Mouse (Mus musculus): Measurements from ENCODE around the gene Nova1.

Nova1 gene

DNA sequence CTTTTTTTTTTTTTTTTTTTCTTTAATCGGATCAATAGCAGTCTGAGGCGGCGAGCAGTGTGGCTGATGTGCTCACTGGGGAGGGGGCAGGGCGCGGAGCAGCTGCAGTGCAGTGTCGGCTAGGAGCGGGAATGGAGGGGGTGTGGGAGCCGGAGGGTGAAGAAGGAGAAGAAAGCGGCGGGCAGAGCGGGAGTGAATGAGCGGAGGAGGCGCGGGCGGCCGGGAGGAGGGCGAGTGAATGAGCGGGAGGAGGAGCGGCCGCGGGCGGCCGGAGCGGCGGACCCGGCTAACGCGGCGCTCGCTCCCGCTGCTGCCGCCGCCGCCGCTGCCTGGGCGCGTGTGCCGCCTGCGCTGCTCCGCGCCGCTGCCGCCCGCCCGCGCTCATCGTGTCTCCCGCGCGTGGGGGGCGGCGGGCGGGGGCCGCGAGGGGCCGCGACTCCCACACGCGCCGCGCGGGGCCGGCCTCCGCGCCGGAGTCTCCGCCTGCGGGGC, at the start of gene Nova1:
TSS of gene Nova1 (minus strand) at position 74 of the 492 bp plus-strand sequence.
- DNase-seq (ENCODE audit: low spot score), result no peak

DNA sequence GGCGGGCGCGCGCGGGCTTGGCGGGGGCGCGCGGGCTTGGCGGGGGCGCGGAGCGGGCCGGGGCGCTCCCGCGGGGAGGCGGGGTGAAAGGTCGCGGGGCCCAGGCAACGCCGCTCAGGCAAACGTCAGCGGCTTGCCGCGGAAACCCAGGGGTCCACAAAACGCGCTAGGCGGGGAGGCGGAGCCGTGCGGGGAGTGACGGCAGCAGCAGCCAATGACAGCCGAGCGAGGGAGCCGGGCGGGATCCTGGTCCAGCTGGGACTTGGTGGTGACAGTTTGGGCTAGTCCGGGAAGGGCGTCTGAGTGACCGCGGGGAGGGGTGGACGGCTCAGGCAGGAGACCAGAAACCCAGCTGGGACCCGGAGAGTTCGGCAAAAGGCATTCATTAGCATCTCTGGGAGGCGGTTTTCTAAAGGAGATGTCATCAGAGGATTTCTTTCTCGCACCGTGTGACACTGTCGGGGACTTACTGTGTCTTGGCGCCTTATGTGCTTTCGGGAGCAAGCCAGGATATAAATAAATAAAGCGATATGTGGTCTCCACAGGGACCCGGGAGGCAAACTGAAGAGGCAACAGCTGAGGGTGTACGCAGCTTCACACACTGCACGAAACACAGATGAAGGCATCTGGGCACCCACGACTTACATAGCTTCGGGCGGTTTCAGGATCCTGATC, 756 bp upstream of the Nova1 start:
- peak; percentile 57 for DNase-seq (ENCODE audit: low spot score)

DNA sequence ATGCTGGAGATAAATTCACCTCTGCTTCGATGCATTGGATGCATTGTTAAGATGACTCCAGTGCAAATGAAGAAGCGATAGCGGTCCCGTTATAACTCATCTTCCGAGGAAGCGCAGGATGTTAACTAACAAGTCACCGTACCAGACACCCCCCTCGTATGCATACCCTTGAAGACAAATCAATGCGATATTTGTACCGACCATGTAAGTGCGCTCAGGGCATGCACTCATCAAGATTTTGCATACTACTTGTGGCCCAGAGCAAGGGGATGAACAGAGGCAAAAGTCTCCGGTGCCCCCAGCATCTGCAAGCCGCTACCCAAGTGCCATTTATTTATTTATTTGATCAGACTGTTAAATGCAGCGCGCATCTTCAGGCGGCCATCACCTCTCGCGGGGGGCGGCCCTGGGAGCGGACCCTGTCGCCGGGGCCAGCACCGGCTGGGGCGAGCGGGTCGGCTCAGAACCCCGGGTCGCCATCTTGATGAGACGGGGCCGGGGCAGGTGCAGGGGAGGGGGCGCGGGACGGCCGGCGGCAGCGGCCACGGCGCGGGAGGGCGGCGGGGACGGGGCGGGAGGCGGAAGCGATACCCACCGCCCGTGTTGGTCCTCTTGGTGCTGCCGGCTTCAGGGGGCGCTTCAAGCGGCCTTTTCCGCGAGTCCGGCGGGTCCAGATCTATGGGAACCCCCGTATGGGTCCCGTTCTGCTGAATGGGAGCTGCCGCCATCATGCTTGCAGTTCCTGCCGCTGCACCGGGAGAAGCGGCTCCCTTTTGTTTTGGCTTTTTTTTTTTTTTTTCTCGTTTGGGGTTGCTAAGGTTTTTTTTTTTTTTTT, 491 bp downstream of the Nova1 start:
- DNase-seq (ENCODE audit: low spot score), result no peak

DNA sequence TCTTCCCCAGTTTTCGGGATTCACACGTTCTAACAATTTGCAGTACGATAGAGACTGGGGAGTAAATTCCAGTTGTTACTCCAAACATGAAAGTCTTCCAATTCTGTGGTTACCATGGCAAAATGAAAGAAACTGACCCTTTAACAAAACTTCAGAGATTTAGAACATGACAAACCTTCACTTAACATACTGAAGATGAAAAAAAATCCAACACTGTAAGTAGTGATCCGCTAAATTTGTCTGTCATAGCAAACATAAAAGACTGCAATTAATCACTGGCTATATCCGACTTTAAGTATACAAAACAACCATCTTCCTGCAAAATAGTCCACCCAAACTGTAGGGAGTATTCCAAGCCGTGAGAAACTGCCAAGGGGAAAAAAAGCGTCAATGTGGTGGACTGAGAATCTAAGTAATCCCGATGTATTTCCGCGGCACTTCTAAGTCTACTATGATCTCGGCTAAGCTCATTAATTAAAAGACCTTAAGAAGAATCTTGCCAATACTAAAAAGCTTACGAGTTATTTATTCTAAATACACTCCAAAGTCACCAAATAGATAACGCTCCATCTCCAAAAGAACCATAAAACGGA, 1.4 kb downstream of the Nova1 start:
- DNase-seq (ENCODE audit: low spot score), result no peak

DNA sequence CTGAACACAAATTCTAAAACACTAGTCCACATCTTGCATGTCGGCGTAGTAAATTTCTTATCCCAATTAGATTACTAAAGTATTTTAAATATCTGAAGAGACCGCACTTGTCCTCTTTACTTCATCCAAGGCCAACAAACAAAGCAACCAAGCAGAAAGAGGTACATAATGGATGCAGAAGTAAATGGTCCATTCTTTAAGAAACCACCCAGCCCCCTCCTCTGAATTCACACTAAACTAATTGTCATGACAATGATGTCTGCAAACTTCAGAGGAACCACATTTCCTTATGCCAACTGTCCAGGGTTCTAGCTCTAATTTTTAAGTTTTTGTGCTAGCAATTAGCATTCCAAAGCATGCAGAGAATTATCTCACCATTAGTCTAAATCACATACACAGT, 2.4 kb downstream of the Nova1 start:
- DNase-seq (ENCODE audit: low spot score), result no peak

DNA sequence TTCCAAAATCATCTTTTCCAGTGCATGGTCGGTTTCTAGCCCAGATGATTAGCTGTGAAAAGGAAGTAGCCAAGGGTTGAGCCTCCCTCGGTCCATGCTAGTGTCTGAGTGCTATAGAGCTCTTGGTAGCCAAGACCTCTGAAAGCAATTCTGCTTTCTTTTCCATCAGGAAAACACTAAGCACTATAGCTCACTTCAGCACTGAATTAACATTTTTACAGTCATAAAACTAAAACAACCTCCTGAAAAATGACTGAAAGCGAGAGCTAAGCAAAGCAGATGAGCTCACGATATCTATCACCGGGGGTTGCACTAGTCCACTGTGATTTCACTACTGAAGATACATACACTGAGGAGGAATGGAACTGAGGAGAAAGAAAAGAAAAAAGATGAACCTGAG, 3.0 kb downstream of the Nova1 start:
- no peak for DNase-seq (ENCODE audit: low spot score)

DNA sequence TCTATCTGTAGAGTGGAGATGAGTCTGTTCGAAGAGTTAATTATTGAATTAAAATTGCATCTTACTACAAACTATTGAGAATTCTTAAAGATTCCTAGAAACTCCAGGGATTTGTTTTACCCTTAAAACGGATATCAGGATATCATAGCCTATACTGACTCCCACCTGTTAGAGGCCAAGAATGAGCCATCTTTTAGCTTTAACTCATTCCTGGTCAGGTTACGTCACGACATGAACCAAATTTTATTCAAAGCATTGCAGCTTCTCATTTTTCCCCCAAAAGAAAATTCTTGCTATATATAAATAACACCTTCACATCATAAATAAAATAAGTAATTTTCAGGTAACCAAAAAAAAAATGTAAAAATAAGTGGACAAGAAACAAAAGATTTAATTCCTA, 3.9 kb downstream of the Nova1 start:
- DNase-seq (ENCODE audit: low spot score), result no peak

DNA sequence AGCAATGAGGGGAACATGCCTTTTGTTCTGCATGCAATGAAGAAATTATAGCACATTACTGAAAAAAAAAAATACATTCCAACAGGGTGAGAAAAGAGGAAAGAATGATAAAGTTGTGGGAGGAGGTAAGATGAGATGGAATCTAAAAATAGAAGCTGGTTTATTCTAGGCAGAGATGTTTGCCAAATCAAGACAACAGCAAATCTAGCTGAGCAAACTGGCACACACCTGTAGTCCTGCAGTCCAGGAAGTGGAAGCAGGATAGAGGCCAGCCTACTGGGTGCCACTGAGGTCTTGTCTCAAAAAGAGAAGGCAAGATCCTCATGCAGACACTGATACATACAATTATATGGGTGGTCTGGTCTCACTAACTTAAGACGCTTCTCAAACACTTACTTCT, 17.4 kb downstream of the Nova1 start:
- DNase-seq (ENCODE audit: low spot score), result no peak

DNA sequence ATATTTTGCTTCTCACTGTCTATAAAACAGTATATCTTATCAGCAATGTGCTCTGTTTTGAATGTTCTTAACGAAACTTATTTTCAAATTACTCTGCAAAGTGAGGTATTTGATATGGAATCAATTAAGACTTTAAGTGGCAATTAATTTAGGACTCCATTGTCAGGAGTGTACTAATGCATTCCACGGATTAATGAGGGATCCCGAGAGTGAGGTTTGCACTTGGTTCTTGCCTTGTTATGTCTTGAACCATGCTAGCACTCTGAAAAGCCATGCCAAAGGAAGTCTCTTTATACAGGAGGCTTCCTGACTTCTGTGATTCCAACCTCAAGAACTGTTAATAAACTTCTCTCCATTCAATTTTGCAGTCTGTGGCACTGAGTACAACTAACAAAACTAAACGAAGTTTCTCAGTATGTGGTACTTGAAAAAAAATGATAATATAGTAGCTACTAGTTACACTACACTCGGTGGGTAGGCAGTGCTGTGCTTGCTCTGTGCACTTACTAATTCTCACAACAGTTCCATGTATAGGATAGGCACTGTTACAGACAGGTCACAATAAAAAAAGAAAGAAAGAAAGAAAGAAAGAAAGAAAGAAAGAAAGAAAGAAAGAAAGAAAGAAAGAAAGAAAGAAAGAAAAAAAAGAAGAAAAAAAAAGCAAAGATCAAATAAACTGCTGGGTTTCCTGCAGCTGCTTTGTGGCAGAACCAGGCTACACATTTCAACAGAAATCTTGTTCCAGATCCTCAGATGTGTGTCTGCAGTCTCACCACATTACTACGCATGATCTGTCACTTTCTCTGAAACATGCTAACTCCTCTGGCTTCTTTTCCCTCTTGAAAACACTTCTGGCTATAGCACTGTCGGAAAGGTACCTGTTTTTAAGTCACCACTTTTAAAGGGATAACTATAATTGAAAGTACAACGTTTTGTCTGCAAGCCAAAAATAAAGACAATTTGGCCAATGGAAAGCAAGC, 36.1 kb downstream of the Nova1 start:
- no peak for DNase-seq (ENCODE audit: low spot score)

DNA sequence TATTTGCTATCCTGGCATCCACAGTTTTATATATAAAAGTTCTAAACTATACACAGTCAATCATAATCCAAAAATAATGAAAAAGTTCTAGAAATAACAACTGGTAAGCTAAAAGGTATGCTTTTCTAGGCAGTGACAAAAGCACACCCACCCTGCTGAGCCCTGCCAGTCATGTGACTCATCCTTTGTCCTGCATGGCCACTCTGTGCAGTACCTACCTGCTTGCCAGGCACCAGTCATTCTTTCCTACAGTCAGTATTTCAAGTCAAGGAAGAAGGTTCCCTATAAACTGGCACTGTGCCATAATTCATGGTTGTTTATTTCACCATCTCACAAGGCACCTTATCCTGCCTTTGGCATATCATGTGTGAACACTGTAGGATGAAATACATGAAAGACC, 37.2 kb downstream of the Nova1 start:
- DNase-seq (ENCODE audit: low spot score), result no peak

DNA sequence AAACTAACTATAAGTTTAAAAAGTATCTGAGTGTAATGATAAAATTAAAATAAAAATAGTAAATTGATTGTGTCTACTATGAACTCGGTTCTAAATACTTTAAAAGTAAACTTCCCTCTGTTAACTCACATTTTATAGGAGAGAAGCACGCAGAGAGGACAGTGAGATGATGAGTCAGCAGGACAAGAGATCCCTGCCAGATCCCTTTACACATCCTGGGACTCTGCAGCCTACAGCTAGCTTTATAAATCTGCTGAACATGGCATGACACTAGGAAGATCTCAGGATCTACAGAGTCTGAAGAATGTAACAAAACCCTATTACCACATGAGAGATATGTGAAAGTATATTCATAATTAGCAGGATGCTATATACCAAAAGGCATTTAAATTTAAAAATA, 37.7 kb downstream of the Nova1 start:
- no peak for DNase-seq (ENCODE audit: low spot score)

DNA sequence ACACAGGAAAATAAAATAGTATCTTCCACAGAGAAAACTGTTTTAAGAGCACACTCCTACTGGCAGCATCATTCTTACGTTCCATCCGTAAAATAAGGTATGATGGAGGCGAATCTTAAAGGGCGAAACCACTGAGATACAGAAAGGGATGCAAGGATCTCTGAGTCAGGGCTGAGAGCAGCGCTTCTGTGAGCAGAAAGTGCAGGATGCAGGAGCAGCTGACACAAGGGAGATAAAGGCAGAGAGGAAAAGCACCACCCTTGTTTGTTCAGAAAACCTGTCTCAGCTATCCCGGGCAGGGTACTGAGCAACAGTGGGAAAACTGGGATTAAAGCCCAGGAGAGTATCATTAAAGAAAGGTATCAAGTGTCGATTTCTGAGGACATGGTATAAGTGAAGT, 59.3 kb downstream of the Nova1 start:
- no peak for DNase-seq (ENCODE audit: low spot score)

DNA sequence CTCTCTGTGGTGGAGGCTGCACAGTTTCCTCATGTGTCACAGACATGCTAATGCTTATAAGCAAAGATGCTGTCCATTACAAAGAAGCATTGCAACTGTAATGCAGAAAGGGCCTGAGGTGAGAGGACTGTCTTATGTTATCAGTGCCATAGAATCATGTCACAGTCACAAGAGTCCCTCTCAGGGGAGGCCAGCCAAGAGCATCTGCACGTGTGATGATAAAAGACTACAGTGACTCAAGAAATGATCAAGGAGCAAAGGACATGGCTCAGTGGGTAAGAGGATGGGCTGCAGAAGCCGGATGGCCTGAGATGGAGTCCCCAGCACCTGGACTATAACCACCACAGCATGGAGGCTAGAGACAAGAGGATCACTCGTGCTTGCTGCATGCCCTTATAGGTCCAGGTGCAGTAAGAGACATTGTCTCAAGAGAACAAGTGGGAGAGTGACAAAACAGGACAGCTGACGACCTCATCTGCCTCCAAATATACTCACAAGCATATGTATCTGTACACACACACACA, 64.3 kb downstream of the Nova1 start:
- no peak for DNase-seq (ENCODE audit: low spot score)

DNA sequence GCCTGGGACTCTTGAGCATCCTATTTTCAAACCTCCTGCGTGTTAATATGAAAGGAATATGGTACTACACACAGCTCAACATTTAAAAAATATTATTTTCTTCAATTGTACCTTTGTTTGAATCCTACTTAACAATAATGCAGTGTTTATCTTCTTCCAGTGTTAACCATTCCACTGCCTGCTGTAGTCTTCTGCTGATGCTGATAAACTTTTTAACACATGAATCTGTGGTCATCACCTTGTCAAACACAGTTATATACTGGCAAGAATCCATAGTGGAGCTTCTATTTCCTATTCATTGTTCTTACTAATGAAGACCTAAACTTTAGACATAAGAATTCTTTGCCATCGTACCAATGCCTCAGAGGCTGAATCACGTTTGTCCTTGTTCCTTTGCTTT, 65.6 kb downstream of the Nova1 start:
- no peak for DNase-seq (ENCODE audit: low spot score)

DNA sequence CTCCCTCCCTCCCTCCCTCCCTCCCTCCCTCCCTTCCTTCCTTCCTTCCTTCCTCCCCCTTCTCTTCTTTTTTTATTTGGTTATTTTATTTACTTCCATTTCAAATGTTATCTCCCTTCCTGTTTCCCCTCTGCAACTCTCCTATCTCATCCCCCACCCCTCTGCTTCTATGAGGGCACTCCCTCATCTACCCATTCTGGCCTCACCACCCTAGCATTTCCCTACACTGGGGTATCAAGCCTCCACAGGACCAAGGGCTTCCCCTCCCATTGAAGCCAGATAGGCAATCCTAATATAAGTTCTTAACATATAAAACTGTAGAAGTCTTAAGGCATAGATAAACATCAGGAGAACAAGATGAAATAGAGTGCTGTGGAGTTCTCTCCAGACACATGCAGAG, 85.5 kb downstream of the Nova1 start:
- no peak for DNase-seq (ENCODE audit: low spot score)

DNA sequence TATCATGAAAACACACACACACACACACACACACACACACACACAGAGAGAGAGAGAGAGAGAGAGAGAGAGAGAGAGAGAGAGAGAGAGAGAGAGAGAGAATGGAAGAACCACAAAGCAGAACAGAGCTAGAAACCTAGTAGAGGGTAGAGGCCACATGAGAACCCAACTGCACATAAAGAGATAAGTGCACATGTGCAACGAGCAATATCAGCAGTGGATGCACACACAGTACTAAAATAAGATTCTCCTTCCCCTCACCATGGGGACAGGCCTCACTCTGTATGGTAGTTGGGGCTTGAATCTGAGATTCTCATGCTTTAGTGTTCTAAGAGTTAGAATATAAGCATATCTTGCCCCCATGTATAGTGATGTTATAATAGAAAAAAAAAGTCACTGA, 86.8 kb downstream of the Nova1 start:
- DNase-seq (ENCODE audit: low spot score), result no peak

DNA sequence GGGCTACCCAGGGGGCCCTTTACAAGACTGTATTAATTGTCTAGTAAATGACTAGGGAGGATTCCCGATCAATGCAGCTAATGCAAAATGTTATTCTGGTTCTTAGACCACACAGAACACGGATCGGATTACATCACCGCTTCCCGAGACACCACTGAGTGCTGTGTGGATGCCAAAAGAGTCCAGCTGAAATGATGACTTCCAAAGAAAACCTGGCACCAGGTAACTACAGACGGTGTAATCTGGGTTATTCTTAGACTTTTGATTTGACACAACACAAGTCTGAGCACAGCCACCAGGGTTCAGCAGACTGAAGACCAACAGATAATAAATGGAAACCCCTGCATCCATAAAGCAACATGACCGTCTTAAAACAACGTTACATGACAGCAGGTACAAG, 96.8 kb downstream of the Nova1 start:
- DNase-seq (ENCODE audit: low spot score), result no peak

DNA sequence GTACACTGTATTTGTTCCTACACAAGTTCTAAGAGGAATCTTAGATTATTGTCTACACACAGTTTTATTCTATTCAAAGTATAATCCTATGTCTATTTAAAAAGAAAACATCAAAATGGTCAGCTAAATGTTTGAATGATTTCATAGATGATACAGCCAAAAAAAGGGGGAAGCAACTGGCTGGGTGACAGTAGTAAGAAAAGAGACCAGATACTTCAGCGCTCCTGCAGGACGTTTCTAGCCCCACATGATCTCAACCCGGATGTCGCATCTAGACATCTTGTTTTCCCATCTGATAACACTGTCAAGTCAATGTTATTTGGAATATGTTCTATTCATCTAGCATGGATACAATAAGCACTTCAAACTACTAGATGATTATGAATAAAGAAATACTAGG, 99.7 kb downstream of the Nova1 start:
- no peak for DNase-seq (ENCODE audit: low spot score)

DNA sequence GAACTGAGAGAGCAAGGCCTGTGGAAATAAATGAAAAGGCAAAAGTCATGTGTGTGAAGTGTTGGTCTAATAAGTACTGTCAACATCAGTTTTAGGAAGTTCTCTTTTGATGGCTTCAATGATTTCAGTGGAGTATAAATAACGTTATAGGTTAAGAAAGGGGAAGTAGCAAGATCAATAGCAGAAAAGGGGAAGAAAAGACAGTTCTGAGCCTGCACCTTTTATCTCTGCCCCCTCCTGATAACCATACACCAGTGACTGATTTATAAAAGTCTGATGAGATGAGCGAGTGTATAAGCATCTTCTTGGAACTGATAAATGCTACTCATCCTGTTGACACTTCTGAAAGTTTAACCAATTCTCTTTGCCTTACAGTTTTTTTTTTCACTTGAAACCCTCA, 108.6 kb downstream of the Nova1 start:
- DNase-seq (ENCODE audit: low spot score), result no peak

DNA sequence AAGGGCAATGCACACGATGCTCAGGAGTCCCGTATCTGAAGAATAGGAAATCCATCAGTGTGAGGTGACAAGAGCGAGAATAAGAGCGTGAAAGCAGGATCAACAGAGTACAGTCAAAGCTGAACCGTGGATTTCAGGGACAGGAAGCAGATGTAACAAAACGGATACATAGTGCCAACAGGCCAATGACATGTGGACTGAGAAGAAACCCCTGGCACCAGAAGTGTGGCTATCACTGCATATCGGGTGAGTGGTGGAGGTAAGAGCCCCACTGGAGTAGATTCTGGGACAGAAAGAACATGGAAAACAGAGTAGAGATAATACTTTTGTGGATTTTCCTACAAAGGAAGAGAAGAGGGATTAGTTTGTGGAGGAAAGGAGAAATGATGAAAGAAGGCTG, 109.3 kb downstream of the Nova1 start:
- DNase-seq (ENCODE audit: low spot score), result no peak

DNA sequence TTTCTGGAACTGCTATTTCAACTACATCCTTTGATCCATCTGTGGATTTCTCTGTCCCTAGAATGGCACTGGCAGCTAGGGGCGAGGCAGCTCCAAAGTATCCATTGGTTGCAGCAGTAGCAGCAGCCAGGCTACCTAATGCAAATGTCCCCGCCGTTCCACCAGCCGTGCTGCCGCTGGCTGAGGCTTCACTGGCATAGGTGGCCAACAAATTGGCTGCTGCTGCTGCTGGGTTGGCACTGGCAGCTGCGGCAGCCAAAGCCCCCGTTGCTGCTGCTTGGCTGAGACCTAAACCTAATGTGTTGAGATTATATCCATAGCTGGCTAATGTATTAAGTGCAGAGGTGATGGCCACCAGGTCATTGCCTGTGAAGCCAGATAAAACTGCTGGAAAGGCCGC, 118.5 kb downstream of the Nova1 start:
- no peak for DNase-seq (ENCODE audit: low spot score)

DNA sequence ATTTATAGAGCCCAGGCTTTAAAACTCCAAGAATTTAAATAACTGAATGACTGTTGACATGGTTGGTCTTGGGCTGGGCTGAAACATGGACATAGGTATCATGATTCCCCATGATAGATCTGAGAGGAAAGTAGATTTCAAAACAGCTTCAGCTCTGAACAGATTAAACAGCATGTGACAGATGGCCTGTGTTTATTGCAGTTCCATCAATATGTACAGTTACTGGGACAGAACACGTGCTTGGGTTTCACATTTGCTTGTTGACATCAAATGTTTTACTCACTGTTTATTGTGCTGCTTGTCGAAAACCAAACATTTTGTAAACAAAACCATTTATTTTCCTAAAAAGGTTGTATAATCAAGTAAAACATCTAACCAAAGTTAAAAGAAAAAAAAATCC, 142.4 kb downstream of the Nova1 start:
- no peak for DNase-seq (ENCODE audit: low spot score)
